24 mouse cellular contexts compared by ENCODE assay signal in the genomic region with DNA sequence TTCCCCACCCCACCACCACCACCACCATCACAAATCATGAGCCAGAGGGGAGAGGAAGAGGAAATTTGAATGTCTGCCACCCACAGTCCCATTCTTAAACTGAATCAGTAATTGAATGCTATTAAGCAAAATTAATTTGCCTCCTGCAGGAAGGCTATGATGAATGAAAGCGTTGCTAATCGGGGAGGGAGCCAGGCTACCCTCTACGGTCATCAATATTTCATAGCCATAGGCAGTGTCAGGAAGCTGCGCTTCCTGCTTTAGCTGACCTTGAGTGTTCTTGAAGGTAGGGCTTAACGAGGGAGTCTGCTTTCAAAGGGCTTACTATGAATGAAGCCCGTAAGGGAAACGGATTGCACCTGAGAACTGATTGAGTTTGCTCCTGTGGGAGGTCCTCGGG. TPM values are rescaled to one million over a fixed set of nuclear protein-coding genes. Genes with fewer than 3 reads are reported as not detected.
DNase-seq lines count a peak whose midpoint lies in the region; ATAC-seq and TF ChIP-seq lines count a peak whose summit lies in the region.
"Had no signal": no experiment of that assay in that cellular context is flagged by ENCODE, and none has a peak within 500 bp of the region (broad histone marks: within the 10 kb centered on the region; RNA-seq: fewer than 3 reads in every experiment).

No protein-coding gene starts in this region.

- no peak overlapping the region for H3K4me2 ChIP-seq in heart, embryonic 14.5 days (ENCODE audit: low read length)
- no peak overlapping the region for H3K4me2 ChIP-seq in midbrain, embryonic 13.5 days (replicated peaks)
- H3K4me2 ChIP-seq in hindbrain, postnatal 0 days (ENCODE audit: low read depth, low read length) = no peak overlapping the region
- H3K4me2 ChIP-seq: embryonic facial prominence, embryonic 15.5 days; kidney, embryonic 15.5 days; liver, embryonic 11.5 days had no signal

- 63% methylated on average over 8 of the region's 8 CpGs for WGBS in heart, embryonic 14.5 days
- WGBS in midbrain, embryonic 13.5 days = 51% methylated on average over 8 of the region's 8 CpGs
- 87% methylated on average over 8 of the region's 8 CpGs for WGBS in midbrain, embryonic 10.5 days
- 37% methylated on average over 8 of the region's 8 CpGs for WGBS in hindbrain, postnatal 0 days

- H3K9me3 ChIP-seq in heart, embryonic 14.5 days (ENCODE audit: control insufficient read depth, low read length) = no peaks in the 10 kb centered on the region
- no peaks in the 10 kb centered on the region for H3K9me3 ChIP-seq in midbrain, embryonic 13.5 days
- H3K9me3 ChIP-seq in midbrain, embryonic 10.5 days (replicated peaks) = no peaks in the 10 kb centered on the region
- H3K9me3 ChIP-seq in hindbrain, postnatal 0 days (ENCODE audit: low read length) = no peaks in the 10 kb centered on the region
- H3K9me3 ChIP-seq: embryonic facial prominence, embryonic 15.5 days; kidney, embryonic 15.5 days; megakaryocyte, embryonic 14.5 days had no signal

- TF ChIP-seq CTCF in hindbrain, postnatal 0 days (IDR thresholded peaks at IDR 0.05; ENCODE audit: low read depth) = no peak

- no peak overlapping the region for H3K4me3 ChIP-seq in heart, embryonic 14.5 days (ENCODE audit: control insufficient read depth in 1 of 2, insufficient read depth in 1 of 2, low read depth in 1 of 2, low read length in 2 of 2)
- no peak overlapping the region for H3K4me3 ChIP-seq in midbrain, embryonic 13.5 days (replicated peaks)
- H3K4me3 ChIP-seq in midbrain, embryonic 10.5 days = no peak overlapping the region
- no peak overlapping the region for H3K4me3 ChIP-seq in hindbrain, postnatal 0 days (ENCODE audit: low read length)
- H3K4me3 ChIP-seq: embryonic facial prominence, embryonic 15.5 days; kidney, embryonic 15.5 days; left cerebral cortex, adult 2 months; megakaryocyte, embryonic 14.5 days; myocyte had no signal

- H3K27ac ChIP-seq in heart, embryonic 14.5 days (replicated peaks in 1 of 2; ENCODE audit: control insufficient read depth in 1 of 2, insufficient read depth in 1 of 2, low read depth in 2 of 2, low read length in 2 of 2) = peak overlapping the region; percentile 85 to 93
- 0 out of 2 replicates have a peak overlapping the region, but pooled peaks have one; percentile 27 for H3K27ac ChIP-seq in midbrain, embryonic 13.5 days
- H3K27ac ChIP-seq in midbrain, embryonic 10.5 days (replicated peaks) = no peak overlapping the region
- peak overlapping the region; percentile 45; the same call in 1 of the 2 replicates for H3K27ac ChIP-seq in hindbrain, postnatal 0 days
- H3K27ac ChIP-seq: kidney, embryonic 15.5 days; left cerebral cortex, adult 2 months had no signal

- H3K4me1 ChIP-seq in heart, embryonic 14.5 days (ENCODE audit: control insufficient read depth in 2 of 2, insufficient read depth in 2 of 2, low read length in 2 of 2) = peaks cover 59 to 86% of the 10 kb centered on the region in 2 experiments
- peaks cover 59% of the 10 kb centered on the region for H3K4me1 ChIP-seq in midbrain, embryonic 13.5 days (replicated peaks)
- H3K4me1 ChIP-seq in midbrain, embryonic 10.5 days = peaks cover 51% of the 10 kb centered on the region
- H3K4me1 ChIP-seq in hindbrain, postnatal 0 days (ENCODE audit: insufficient read depth, low read length) = peaks cover 4% of the 10 kb centered on the region; the same call in 1 of the 2 replicates

- H3K9ac ChIP-seq in heart, embryonic 14.5 days (ENCODE audit: low read length) = peak overlapping the region; percentile 27; the same call in 1 of the 2 replicates
- H3K9ac ChIP-seq in midbrain, embryonic 13.5 days (replicated peaks) = no peak overlapping the region
- H3K9ac ChIP-seq in hindbrain, postnatal 0 days (replicated peaks; ENCODE audit: low read length) = no peak overlapping the region
- H3K9ac ChIP-seq: embryonic facial prominence, embryonic 15.5 days; kidney, embryonic 15.5 days had no signal

- H3K27me3 ChIP-seq in heart, embryonic 14.5 days (ENCODE audit: control insufficient read depth, insufficient read depth, low read length) = no peaks in the 10 kb centered on the region
- no peaks in the 10 kb centered on the region for H3K27me3 ChIP-seq in midbrain, embryonic 13.5 days
- no peaks in the 10 kb centered on the region for H3K27me3 ChIP-seq in midbrain, embryonic 10.5 days (ENCODE audit: low read depth, poor library complexity, severe bottlenecking)
- no peaks in the 10 kb centered on the region for H3K27me3 ChIP-seq in hindbrain, postnatal 0 days (ENCODE audit: insufficient read depth, low read length)
- H3K27me3 ChIP-seq: embryonic facial prominence, embryonic 15.5 days; kidney, embryonic 15.5 days; megakaryocyte, embryonic 14.5 days had no signal

- intact Hi-C loops in heart, postnatal 36 days (cut with DNase I) = no loop called here
- intact Hi-C loops in left cerebral cortex, postnatal 4 days (cut with DNase I) = no loop called here

- ATAC-seq in heart, embryonic 14.5 days (ENCODE audit: insufficient number of reproducible peaks, insufficient read depth, low FRiP score, low read depth) = no peak
- ATAC-seq in midbrain, embryonic 13.5 days = peak; percentile 69
- peak; percentile 37; the same call in 1 of the 2 replicates for ATAC-seq in hindbrain, postnatal 0 days
- ATAC-seq: forebrain, embryonic 16.5 days; intestine, postnatal 0 days had no signal

- H3K36me3 ChIP-seq in heart, embryonic 14.5 days (ENCODE audit: control insufficient read depth, insufficient read depth, low read length) = peaks cover 48% of the 10 kb centered on the region
- H3K36me3 ChIP-seq in midbrain, embryonic 13.5 days = peaks cover 37% of the 10 kb centered on the region
- peaks cover 54% of the 10 kb centered on the region for H3K36me3 ChIP-seq in midbrain, embryonic 10.5 days
- H3K36me3 ChIP-seq in hindbrain, postnatal 0 days (ENCODE audit: insufficient read depth, low read length) = peaks cover 16% of the 10 kb centered on the region

- no peak for DNase-seq in heart, postnatal 36 days
- DNase-seq in midbrain, embryonic 10.5 days (ENCODE audit: low spot score) = no peak
- DNase-seq in hindbrain, postnatal 0 days (ENCODE audit: low spot score) = peak; percentile 22
- DNase-seq in left cerebral cortex, postnatal 4 days = no peak
- no peak for DNase-seq in right cerebral cortex, postnatal 36 days (ENCODE audit: low spot score in 2 of 2)
- DNase-seq: adrenal gland, postnatal 25 days; B cell, adult 2 months; cerebellum, adult 18-20 months; cerebellum, postnatal 36 days; gastrocnemius, postnatal 25 days; kidney, postnatal 4 days; layer of hippocampus, adult 9-11 months; right cerebral cortex, adult 18-20 months; thymus, postnatal 14 days had no signal

RNA-seq across cellular contexts. Expression of gene Ncs1, which starts 38.7 kb away (rescaled TPM):
- polyA plus RNA-seq in heart, embryonic 14.5 days (2014; fragmentation: Nextera tagmentation; extraction: Ambion mirVana) = 51.7 and 52.2 TPM in 2 replicates
- total RNA-seq in heart, postnatal 36 days (2021) = 10 to 100 TPM in 1 of 2 experiments, 1 to 10 TPM in 1; 9.5 to 10.5 TPM
- 116 and 120 TPM in 2 replicates for polyA plus RNA-seq in midbrain, embryonic 13.5 days (2015; fragmentation: Nextera tagmentation; extraction: Ambion mirVana)
- 48.6 and 66.5 TPM in 2 replicates for polyA plus RNA-seq in midbrain, embryonic 10.5 days (2016; fragmentation: Nextera tagmentation; extraction: Ambion mirVana)
- 185 and 190 TPM in 2 replicates for total RNA-seq in hindbrain, postnatal 0 days (2014; rRNA removed)
- polyA plus RNA-seq in hindbrain, postnatal 0 days (2015; fragmentation: Nextera tagmentation; extraction: Ambion mirVana) = 162 and 167 TPM in 2 replicates
- 100 to 1,000 TPM; 161 to 162 TPM for total RNA-seq in left cerebral cortex, postnatal 4 days (2021)

RNA-seq across cellular contexts. Expression of gene Gpr107, which starts 54.8 kb away (rescaled TPM):
- 26.6 and 27.3 TPM in 2 replicates for polyA plus RNA-seq in heart, embryonic 14.5 days (2014; fragmentation: Nextera tagmentation; extraction: Ambion mirVana)
- total RNA-seq in heart, postnatal 36 days (2021) = 10 to 100 TPM; 30.3 to 38.7 TPM
- 37.5 and 40.0 TPM in 2 replicates for polyA plus RNA-seq in midbrain, embryonic 13.5 days (2015; fragmentation: Nextera tagmentation; extraction: Ambion mirVana)
- 33.8 and 39.0 TPM in 2 replicates for polyA plus RNA-seq in midbrain, embryonic 10.5 days (2016; fragmentation: Nextera tagmentation; extraction: Ambion mirVana)
- 49.3 and 52.9 TPM in 2 replicates for total RNA-seq in hindbrain, postnatal 0 days (2014; rRNA removed)
- polyA plus RNA-seq in hindbrain, postnatal 0 days (2015; fragmentation: Nextera tagmentation; extraction: Ambion mirVana) = 28.2 and 31.9 TPM in 2 replicates
- 10 to 100 TPM; 59.0 to 59.8 TPM for total RNA-seq in left cerebral cortex, postnatal 4 days (2021)
